ENCODE assay signal across 21 mouse cellular contexts in the genomic region with DNA sequence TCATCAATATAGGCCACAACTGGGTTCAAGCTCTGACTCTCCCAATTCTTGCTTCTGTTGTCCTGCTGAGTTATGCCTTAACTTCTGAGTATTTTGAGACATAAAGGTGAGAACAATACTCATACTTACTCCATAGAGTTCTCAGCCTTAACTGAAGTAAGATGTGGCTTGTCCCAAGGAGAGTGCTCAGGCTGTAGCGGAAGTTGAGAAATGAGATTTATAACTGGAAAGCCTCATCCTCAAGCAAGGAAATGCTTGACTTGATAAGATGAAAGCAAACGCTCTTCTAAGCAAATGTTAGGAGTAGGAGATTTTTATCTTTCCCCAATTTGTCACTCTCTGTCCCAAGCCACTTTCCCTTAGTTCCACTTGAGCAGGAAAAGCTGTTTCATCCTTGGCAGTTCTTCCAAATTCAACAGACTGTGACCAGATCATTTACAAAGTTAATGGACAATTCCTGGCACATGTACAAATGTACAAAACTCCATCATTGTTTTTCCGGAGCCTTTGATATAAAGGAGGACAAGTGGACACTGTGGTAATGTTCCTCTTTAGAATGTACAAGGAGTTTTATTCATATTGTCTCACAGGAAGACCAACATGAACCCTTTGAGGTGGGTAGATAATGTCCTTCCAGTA. TPM values are rescaled to one million over a fixed set of nuclear protein-coding genes. Genes with fewer than 3 reads are reported as not detected.
DNase-seq lines count a peak whose midpoint lies in the region; ATAC-seq and TF ChIP-seq lines count a peak whose summit lies in the region.
"Had no signal": no experiment of that assay in that cellular context is flagged by ENCODE, and none has a peak within 500 bp of the region (broad histone marks: within the 10 kb centered on the region; RNA-seq: fewer than 3 reads in every experiment).

No protein-coding gene starts in this region.

- no peaks in the 10 kb centered on the region for H3K9me3 ChIP-seq in lung, embryonic 14.5 days (ENCODE audit: low read depth, low read length)
- H3K9me3 ChIP-seq in kidney, postnatal 0 days (replicated peaks; ENCODE audit: low read length) = no peaks in the 10 kb centered on the region
- H3K9me3 ChIP-seq in neural tube, embryonic 15.5 days (replicated peaks) = no peaks in the 10 kb centered on the region
- H3K9me3 ChIP-seq: embryonic facial prominence, embryonic 15.5 days; forebrain, embryonic 10.5 days; heart, embryonic 13.5 days; hindbrain, embryonic 12.5 days had no signal

- H3K36me3 ChIP-seq in lung, embryonic 14.5 days (ENCODE audit: insufficient read depth) = no peaks in the 10 kb centered on the region
- H3K36me3 ChIP-seq in kidney, postnatal 0 days (ENCODE audit: insufficient read depth, low read length) = no peaks in the 10 kb centered on the region
- H3K36me3 ChIP-seq in neural tube, embryonic 15.5 days = no peaks in the 10 kb centered on the region
- H3K36me3 ChIP-seq: embryonic facial prominence, embryonic 15.5 days; forebrain, embryonic 10.5 days; heart, embryonic 13.5 days; hindbrain, embryonic 12.5 days had no signal

- ATAC-seq in lung, embryonic 14.5 days (ENCODE audit: insufficient read depth) = no peak
- ATAC-seq in Patski = peak; percentile 35
- peak; percentile 36; the same call in 1 of the 2 replicates for ATAC-seq in kidney, postnatal 0 days (replicated peaks; ENCODE audit: low FRiP score, low read depth)
- no peak for ATAC-seq in neural tube, embryonic 15.5 days (ENCODE audit: low FRiP score)
- ATAC-seq: activated CD4-positive, CD25-positive, alpha-beta regulatory T cell, adult 4 months; forebrain, embryonic 14.5 days had no signal

- CTCF ChIA-PET in Patski (lab: Charles Lee) = no interaction called here

- H3K27me3 ChIP-seq in lung, embryonic 14.5 days (ENCODE audit: insufficient read depth, low read length) = no peaks in the 10 kb centered on the region
- no peaks in the 10 kb centered on the region for H3K27me3 ChIP-seq in Patski
- no peaks in the 10 kb centered on the region for H3K27me3 ChIP-seq in kidney, postnatal 0 days (ENCODE audit: insufficient read depth, low read length)
- no peaks in the 10 kb centered on the region for H3K27me3 ChIP-seq in neural tube, embryonic 15.5 days (replicated peaks)
- H3K27me3 ChIP-seq: embryonic facial prominence, embryonic 15.5 days; hindbrain, embryonic 12.5 days had no signal

- 42% methylated on average over 3 of the region's 3 CpGs for WGBS in lung, embryonic 14.5 days
- 57% methylated on average over 3 of the region's 3 CpGs for WGBS in kidney, postnatal 0 days
- WGBS in neural tube, embryonic 15.5 days = 73% methylated on average over 3 of the region's 3 CpGs

- in situ Hi-C loops in Patski (cut with MboI; ENCODE audit: low pct_unique_long_range_greater_than_20kb) = no loop called here

- no peak overlapping the region for H3K4me2 ChIP-seq in lung, embryonic 14.5 days
- H3K4me2 ChIP-seq in kidney, postnatal 0 days (ENCODE audit: low read length) = no peak overlapping the region
- no peak overlapping the region for H3K4me2 ChIP-seq in neural tube, embryonic 15.5 days
- H3K4me2 ChIP-seq: embryonic facial prominence, embryonic 15.5 days; heart, embryonic 13.5 days; hindbrain, embryonic 12.5 days had no signal

- no peaks in the 10 kb centered on the region for H3K4me1 ChIP-seq in lung, embryonic 14.5 days (ENCODE audit: insufficient read depth)
- H3K4me1 ChIP-seq in kidney, postnatal 0 days (replicated peaks; ENCODE audit: insufficient read depth, low read length) = no peaks in the 10 kb centered on the region
- no peaks in the 10 kb centered on the region for H3K4me1 ChIP-seq in neural tube, embryonic 15.5 days
- H3K4me1 ChIP-seq: embryonic facial prominence, embryonic 15.5 days; forebrain, embryonic 10.5 days; heart, embryonic 13.5 days; hindbrain, embryonic 12.5 days had no signal

- peak; percentile 54 for DNase-seq in kidney, adult 9 months
- no peak for DNase-seq in kidney, postnatal 4 days
- peak; percentile 10 for DNase-seq in lung, embryonic 14.5 days
- no peak for DNase-seq in lung, postnatal 14 days
- no peak for DNase-seq in Patski (ENCODE audit: low read depth, low spot score)
- peak; percentile 60 for DNase-seq in kidney, postnatal 0 days (ENCODE audit: low spot score)
- DNase-seq in spleen, adult 18-20 months = no peak
- DNase-seq: adrenal gland, postnatal 14 days; cerebellum, postnatal 14 days; embryo, embryonic 11 days; gastrocnemius, postnatal 36 days; heart, adult 11 months; heart, postnatal 36 days had no signal

- no peak overlapping the region for H3K27ac ChIP-seq in lung, embryonic 14.5 days (ENCODE audit: low read depth)
- H3K27ac ChIP-seq in kidney, postnatal 0 days = no peak overlapping the region
- H3K27ac ChIP-seq in neural tube, embryonic 15.5 days (replicated peaks) = no peak overlapping the region
- H3K27ac ChIP-seq: embryonic facial prominence, embryonic 15.5 days; forebrain, embryonic 10.5 days; heart, embryonic 13.5 days; hindbrain, embryonic 12.5 days had no signal

- TF ChIP-seq CTCF in lung, embryonic 14.5 days (IDR thresholded peaks at IDR 0.05; ENCODE audit: low read depth) = no peak
- no peak for TF ChIP-seq CTCF in Patski (IDR thresholded peaks at IDR 0.05)
- no peak for TF ChIP-seq CTCF in kidney, postnatal 0 days (IDR thresholded peaks at IDR 0.05; ENCODE audit: low read depth)

- POLR2A ChIA-PET in Patski (lab: Charles Lee) = no interaction called here

- no peak overlapping the region for H3K9ac ChIP-seq in lung, embryonic 14.5 days
- H3K9ac ChIP-seq in kidney, postnatal 0 days (ENCODE audit: low read depth, low read length) = no peak overlapping the region
- H3K9ac ChIP-seq in neural tube, embryonic 15.5 days (replicated peaks) = no peak overlapping the region
- H3K9ac ChIP-seq: embryonic facial prominence, embryonic 15.5 days; heart, embryonic 13.5 days; hindbrain, embryonic 12.5 days had no signal

- H3K4me3 ChIP-seq in lung, embryonic 14.5 days (ENCODE audit: low read depth, low read length) = no peak overlapping the region
- no peak overlapping the region for H3K4me3 ChIP-seq in kidney, postnatal 0 days (replicated peaks; ENCODE audit: low read depth, low read length)
- no peak overlapping the region for H3K4me3 ChIP-seq in neural tube, embryonic 15.5 days (replicated peaks)
- H3K4me3 ChIP-seq: embryonic facial prominence, embryonic 15.5 days; erythroblast, embryonic 14.5 days; forebrain, embryonic 10.5 days; heart, embryonic 13.5 days; hindbrain, embryonic 12.5 days had no signal

RNA-seq across cellular contexts. Expression of a gene that starts 52.0 kb away (rescaled TPM):
- 1.2 and 1.8 TPM in 2 replicates for polyA plus RNA-seq in lung, embryonic 14.5 days (2014; fragmentation: Nextera tagmentation; extraction: Ambion mirVana)
- 0.01 TPM for polyA plus RNA-seq in Patski (2021)
- polyA plus RNA-seq in kidney, postnatal 0 days (2015; fragmentation: Nextera tagmentation; extraction: Ambion mirVana) = 1.5 and 1.7 TPM in 2 replicates
- 3.0 and 4.5 TPM in 2 replicates for polyA plus RNA-seq in neural tube, embryonic 15.5 days (2015; fragmentation: Nextera tagmentation; extraction: Ambion mirVana)
- polyA plus RNA-seq: activated CD4-positive, CD25-positive, alpha-beta regulatory T cell, adult 4 months; erythroblast, embryonic 14.5 days had no signal

Comparison
In these comparisons a context has a peak if more than half of its experiments do, and no peak if none do; other contexts are left out.
1. DNase-seq: peak in kidney, adult 9 months (single experiment), lung, embryonic 14.5 days (single experiment) and kidney, postnatal 0 days (single experiment); none in kidney, postnatal 4 days (0 of 2), lung, postnatal 14 days (single experiment), Patski (single experiment) and spleen, adult 18-20 months (0 of 2).
2. ATAC-seq: peak in Patski (single experiment) and kidney, postnatal 0 days (single experiment); none in lung, embryonic 14.5 days (single experiment) and neural tube, embryonic 15.5 days (single experiment).